Mouse (Mus musculus) stomach, postnatal 0 days (tissue): ENCODE results near the gene Tdrkh.

Experiments used
- CTCF ChIP-seq: IDR thresholded peaks from 2 replicates; pipeline ENCODE4 v1.5.1; 2016; ENCODE audit warnings: antibody characterized with exemption, low read depth, mild to moderate bottlenecking, moderate library complexity
- EP300 ChIP-seq: optimal IDR thresholded peaks from 2 replicates; pipeline ENCODE3; 2016; ENCODE audit warnings: antibody characterized with exemption

DNA sequence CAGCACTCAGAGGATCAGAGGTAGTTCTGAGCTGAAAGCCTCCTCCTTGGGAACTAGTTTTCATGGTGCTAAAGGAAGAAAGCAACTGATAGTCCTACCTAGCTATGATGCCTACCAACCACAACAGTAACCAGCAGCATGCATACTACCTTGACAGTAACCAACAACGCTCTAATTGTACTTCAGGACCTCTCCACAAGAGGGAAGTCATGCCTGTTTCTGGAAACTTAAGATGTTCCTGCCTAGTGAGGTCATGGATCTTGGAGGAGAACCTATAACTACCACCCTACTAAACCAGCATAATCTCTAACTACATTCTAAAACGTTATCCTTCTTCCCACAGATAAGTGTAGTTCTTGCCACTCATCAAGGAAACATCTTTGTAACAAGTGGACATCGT lies 28.1 kb downstream of the Tdrkh start:
- TF ChIP-seq CTCF (peak; percentile 72), EP300 (no peak)
